Mouse (Mus musculus) liver, postnatal 0 days (tissue): ENCODE measurements around the gene Gsdma2. TPM values are rescaled to one million over a fixed set of nuclear protein-coding genes. Genes with fewer than 3 reads are reported as not detected.

ENCODE experiments used
- ATAC-seq: fragments of 200-750 bp; cut with Nextera tagmentation; 2 replicates; pipeline ENCODE4 v1.8.0; 2017; ENCODE audit warnings: mild to moderate bottlenecking, moderate library complexity
- DNase-seq: peaks from one replicate; pipeline ENCODE4 v3.0.0-alpha.2; 2016
- H3K27ac ChIP-seq: fragments of 300-500 bp; sonication (generic); 2 replicates; pipeline ENCODE4 v1.5.1; 2014; ENCODE audit warnings: antibody characterized with exemption, moderate library complexity, mild to moderate bottlenecking, low read depth
- H3K27me3 ChIP-seq: fragments of 300-500 bp; sonication (generic); 2 replicates; pipeline ENCODE4 v1.6.1; 2014; ENCODE audit warnings: low read length, control low read depth, mixed read lengths; ENCODE audit not compliant: insufficient read depth
- H3K36me3 ChIP-seq: fragments of 300-500 bp; sonication (generic); replicated peaks from 2 replicates; pipeline ENCODE4 v1.6.1; 2014; ENCODE audit warnings: mild to moderate bottlenecking, control low read depth, low read length, moderate library complexity, mixed read lengths; ENCODE audit not compliant: insufficient read depth
- H3K4me1 ChIP-seq: fragments of 300-500 bp; sonication (generic); 2 replicates; pipeline ENCODE4 v1.6.1; 2014; ENCODE audit warnings: antibody characterized with exemption, mild to moderate bottlenecking, control low read depth; ENCODE audit not compliant: insufficient read depth
- H3K4me2 ChIP-seq: fragments of 300-500 bp; sonication (generic); 2 replicates; pipeline ENCODE4 v1.6.1; 2014; ENCODE audit warnings: low read depth, mild to moderate bottlenecking, low read length, moderate library complexity, mixed read lengths
- H3K4me3 ChIP-seq: fragments of 300-500 bp; sonication (generic); 2 replicates; pipeline ENCODE4 v1.5.1; 2014; ENCODE audit warnings: low read depth, low read length
- H3K9ac ChIP-seq: fragments of 300-500 bp; sonication (generic); replicated peaks from 2 replicates; pipeline ENCODE4 v1.6.1; 2014; ENCODE audit warnings: mild to moderate bottlenecking, moderate library complexity
- H3K9me3 ChIP-seq: fragments of 300-500 bp; sonication (generic); 2 replicates; pipeline ENCODE4 v1.6.1; 2016; ENCODE audit warnings: mild to moderate bottlenecking, control low read depth, low read length, mixed read lengths
- CTCF ChIP-seq: sonication (generic); IDR thresholded peaks from 2 replicates; pipeline ENCODE4 v1.5.1; 2016; ENCODE audit warnings: antibody characterized with exemption, low read depth
- EP300 ChIP-seq: IDR thresholded peaks from 2 replicates; pipeline ENCODE4 v1.6.1; 2016; ENCODE audit warnings: antibody characterized with exemption, low read depth, mild to moderate bottlenecking
- WGBS: fragments of 180-500 bp; shearing (Covaris S2); extraction: QIAGEN DNeasy Blood & Tissue Kit; methylation state at CpG from one replicate; pipeline ENCODE4 v1.1.7; 2014; ENCODE audit not compliant: insufficient replicate concordance; 5-methylcytosine and 5-hydroxymethylcytosine counted together
- polyA plus RNA-seq: library from polyadenylated mRNA; unstranded; fragments of >200 nt; fragmentation: Nextera tagmentation; extraction: Ambion mirVana; gene quantifications from 2 replicates; pipeline ENCODE4 v1.2.1, GENCODE M21; 2015

The Gsdma2 gene
- polyA plus RNA-seq, 1 experiment from 2014 or later, result not detected

GRCm38 (mm10) chr11:98681186-98681585, 34.6 kb downstream of the Gsdma2 start:
- Histone ChIP-seq H3K9me3 (no peaks in the 10 kb centered on the region), H3K36me3 (peaks cover 15% of the 10 kb centered on the region), H3K4me1 (peaks cover 6% of the 10 kb centered on the region; the same call in 1 of the 2 replicates), H3K4me2 (no peak overlapping the region), H3K4me3 (no peak overlapping the region), H3K27ac (no peak overlapping the region), H3K27me3 (no peaks in the 10 kb centered on the region), H3K9ac (no peak overlapping the region)
- WGBS, result 74% methylated on average over 4 of the region's 4 CpGs
- DNase-seq (no peak), ATAC-seq (no peak)
- TF ChIP-seq CTCF (no peak), EP300 (no peak)

DNA sequence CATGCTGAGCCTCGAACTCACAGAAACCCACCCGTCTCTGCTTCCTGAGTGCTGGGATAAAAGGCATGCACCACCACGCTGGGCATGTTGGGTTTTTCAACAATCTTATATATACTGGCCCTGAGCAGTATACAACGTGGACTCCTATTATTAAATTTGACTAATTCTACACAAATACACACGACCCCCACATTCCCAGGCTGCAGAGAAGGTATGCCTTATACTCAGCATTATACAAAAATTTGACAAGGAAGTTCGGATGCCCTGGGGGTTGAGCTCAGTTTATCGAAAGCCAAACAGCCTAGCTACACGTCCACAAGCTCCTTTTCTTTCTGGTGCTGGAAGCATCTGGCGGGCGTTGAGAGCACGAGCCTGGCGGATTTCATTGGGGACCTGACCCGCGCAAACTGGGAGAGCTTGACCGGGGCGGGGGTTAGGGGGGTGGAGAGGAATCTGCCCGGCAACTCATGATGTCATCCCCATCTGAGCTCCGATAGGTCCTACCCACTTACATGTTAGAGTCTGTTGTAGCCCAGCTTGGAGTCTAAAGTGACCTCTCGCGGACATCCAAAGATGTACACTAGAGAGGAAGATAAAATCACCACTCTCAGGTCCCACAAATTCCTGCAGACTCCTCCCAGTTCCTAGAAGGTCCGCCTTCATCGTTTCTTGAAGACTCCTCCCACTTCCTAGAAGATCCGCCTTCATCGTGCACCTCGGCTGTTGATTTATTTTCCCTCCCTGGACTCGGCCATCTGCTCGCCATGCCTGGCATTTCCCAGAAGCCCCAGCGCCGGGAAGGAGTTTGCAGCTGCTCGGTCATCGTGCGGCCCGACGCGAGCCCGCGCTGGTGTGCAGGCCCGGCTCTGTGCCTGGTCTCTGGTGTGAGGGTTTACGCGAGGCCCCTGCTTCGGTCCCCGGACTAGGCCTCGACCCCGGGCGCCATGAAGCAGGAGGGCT, 35.5 kb downstream of the Gsdma2 start, which contains the start of gene Psmd3:
Psmd3 (plus strand) TSS at position 769 of the 960 bp plus-strand sequence.
- H3K27me3 ChIP-seq, result no peaks in the 10 kb centered on the region
- H3K9me3 ChIP-seq, result no peaks in the 10 kb centered on the region
- peaks cover 24% of the 10 kb centered on the region for H3K36me3 ChIP-seq
- peaks cover 6% of the 10 kb centered on the region; the same call in 1 of the 2 replicates for H3K4me1 ChIP-seq
- TF ChIP-seq CTCF (peak; percentile 52), EP300 (peak; percentile 77; the same call in 1 of the 2 replicates)
- peak within 1 kb of the TSS; percentile 70 for H3K4me2 ChIP-seq
- peak within 1 kb of the TSS; percentile 98 for H3K9ac ChIP-seq
- ATAC-seq (peak; percentile 95), DNase-seq (peak; percentile 96)
- peak within 1 kb of the TSS; percentile 85 for H3K27ac ChIP-seq
- 4% methylated on average over 45 of the region's 45 CpGs for WGBS
- peak within 1 kb of the TSS; percentile 91 for H3K4me3 ChIP-seq

DNA sequence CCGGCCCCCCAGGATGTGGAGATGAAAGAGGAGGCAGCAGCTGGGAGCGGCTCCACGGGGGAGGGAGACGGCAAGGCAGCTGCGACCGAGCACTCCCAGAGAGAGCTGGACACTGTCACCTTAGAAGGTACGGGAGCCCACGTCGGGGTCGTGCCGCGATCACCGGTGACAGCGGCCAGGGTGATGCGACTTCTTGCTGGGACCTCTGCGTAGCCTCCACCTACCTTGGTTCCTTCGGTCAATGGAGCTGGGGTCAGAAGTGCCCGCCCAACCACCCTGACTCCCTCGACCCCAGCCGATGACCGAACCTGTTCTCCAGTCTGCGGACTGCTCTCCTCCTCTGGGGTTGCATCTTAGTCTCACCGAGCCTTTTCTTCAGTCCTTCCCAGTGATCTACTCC, 36.3 kb downstream of the Gsdma2 start:
- ATAC-seq (peak; percentile 31), DNase-seq (no peak)
- Histone ChIP-seq H3K36me3 (peaks cover 31% of the 10 kb centered on the region), H3K9me3 (no peaks in the 10 kb centered on the region), H3K4me2 (peak overlapping the region; percentile 70), H3K4me3 (peak overlapping the region; percentile 91), H3K9ac (peak overlapping the region; percentile 98), H3K4me1 (peaks cover 6% of the 10 kb centered on the region; the same call in 1 of the 2 replicates), H3K27me3 (no peaks in the 10 kb centered on the region), H3K27ac (peak overlapping the region; percentile 85)
- TF ChIP-seq EP300, result no peak
- no peak for TF ChIP-seq CTCF
- under 1% methylated on average over 22 of the region's 23 CpGs for WGBS

DNA sequence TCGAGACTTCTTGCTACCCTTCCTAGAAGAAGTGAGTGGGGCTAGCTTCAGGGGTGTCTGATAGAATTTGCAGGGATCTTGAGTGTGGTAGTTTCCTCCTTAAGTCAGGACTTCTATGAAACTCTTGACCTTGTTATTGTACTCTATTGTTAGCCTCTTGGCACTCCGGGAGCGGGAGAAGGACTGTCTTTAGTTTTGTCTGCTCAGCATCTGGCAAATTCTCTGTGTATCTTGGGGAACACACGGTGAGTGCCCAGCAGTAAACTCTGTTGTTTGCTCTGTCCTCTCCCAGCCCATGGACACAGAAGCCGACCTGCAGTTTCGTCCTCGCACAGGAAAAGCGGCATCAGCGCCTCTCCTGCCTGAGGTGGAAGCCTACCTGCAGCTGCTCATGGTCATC, 39.1 kb downstream of the Gsdma2 start:
- DNase-seq (no peak), ATAC-seq (no peak)
- Histone ChIP-seq H3K4me2 (no peak overlapping the region), H3K27me3 (no peaks in the 10 kb centered on the region), H3K4me3 (no peak overlapping the region), H3K9ac (no peak overlapping the region), H3K4me1 (peaks cover 6% of the 10 kb centered on the region; the same call in 1 of the 2 replicates), H3K27ac (no peak overlapping the region), H3K9me3 (no peaks in the 10 kb centered on the region), H3K36me3 (peaks cover 50% of the 10 kb centered on the region)
- TF ChIP-seq EP300 (no peak), CTCF (no peak)
- WGBS, result 79% methylated on average over 9 of the region's 9 CpGs

DNA sequence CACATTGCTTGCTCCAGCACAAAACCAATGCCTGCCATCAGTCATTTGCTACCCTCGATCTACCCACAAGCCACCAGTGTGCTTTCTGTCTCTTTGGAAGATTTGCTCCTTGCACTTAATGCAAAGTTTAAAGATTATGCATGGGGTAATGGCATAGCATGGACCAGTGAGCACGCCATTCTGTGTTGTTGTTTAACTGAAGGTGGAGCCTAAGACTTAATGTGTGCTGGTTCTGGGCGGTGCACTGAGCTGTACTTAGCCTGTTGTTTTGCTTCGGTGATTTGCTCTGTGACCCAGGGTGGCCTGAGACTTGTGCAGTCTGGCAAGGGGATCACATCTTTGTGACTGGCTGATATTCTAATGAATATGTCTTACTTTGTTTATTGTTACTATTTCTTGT, 40.4 kb downstream of the Gsdma2 start:
- Histone ChIP-seq H3K4me2 (no peak overlapping the region), H3K9ac (no peak overlapping the region), H3K9me3 (no peaks in the 10 kb centered on the region), H3K27me3 (no peaks in the 10 kb centered on the region), H3K4me1 (peaks cover 6% of the 10 kb centered on the region; the same call in 1 of the 2 replicates), H3K36me3 (peaks cover 64% of the 10 kb centered on the region), H3K4me3 (no peak overlapping the region), H3K27ac (no peak overlapping the region)
- ATAC-seq (no peak), DNase-seq (no peak)
- TF ChIP-seq EP300 (no peak), CTCF (no peak)
- WGBS, result 83% methylated on average over 4 of the region's 4 CpGs

- peaks cover 6% of the 10 kb centered on the region; the same call in 1 of the 2 replicates for H3K4me1 ChIP-seq
- H3K9me3 ChIP-seq, result no peaks in the 10 kb centered on the region
- no peak overlapping the region for H3K4me2 ChIP-seq
- no peak for ATAC-seq
- no peak overlapping the region for H3K27ac ChIP-seq
- WGBS, result 78% methylated on average over 8 of the region's 8 CpGs
- DNase-seq, result no peak
- peaks cover 66% of the 10 kb centered on the region for H3K36me3 ChIP-seq
- H3K27me3 ChIP-seq, result no peaks in the 10 kb centered on the region
- no peak overlapping the region for H3K4me3 ChIP-seq
- no peak overlapping the region for H3K9ac ChIP-seq
- TF ChIP-seq CTCF (no peak), EP300 (no peak)
Measured at GRCm38 (mm10) chr11:98688009-98688408, 41.5 kb downstream of the Gsdma2 start.
